Mouse (Mus musculus) gastrocnemius, postnatal 36 days (tissue): ENCODE data around the gene Alg14. TPM values are rescaled to one million over a fixed set of nuclear protein-coding genes. Genes with fewer than 3 reads are reported as not detected.
A peak's percentile ranks its signal among the peaks of the same experiment; 100 is the strongest.

Source experiments
- DNase-seq, 2 experiments: peaks; one replicate each; pipeline ENCODE4 v3.0.0; 2022
- intact Hi-C: fragments of 180-260 bp; cut with DNase I; formaldehyde crosslinking; loops from one replicate; pipeline ENCODE4 v1.15.1; 2025
- total RNA-seq, 2 experiments: library from RNA; stranded (reverse); gene quantifications; 2 replicates each; pipeline ENCODE4 v1.2.3; 2021

The Alg14 gene
- total RNA-seq, 2 experiments from 2014 or later, result 7.0 to 8.7 TPM

- intact Hi-C loops, result no loop called here
- no peak for DNase-seq
These were observed 31.8 kb downstream of the Alg14 start for GRCm38 (mm10) chr3:121323371-121323770.

DNA sequence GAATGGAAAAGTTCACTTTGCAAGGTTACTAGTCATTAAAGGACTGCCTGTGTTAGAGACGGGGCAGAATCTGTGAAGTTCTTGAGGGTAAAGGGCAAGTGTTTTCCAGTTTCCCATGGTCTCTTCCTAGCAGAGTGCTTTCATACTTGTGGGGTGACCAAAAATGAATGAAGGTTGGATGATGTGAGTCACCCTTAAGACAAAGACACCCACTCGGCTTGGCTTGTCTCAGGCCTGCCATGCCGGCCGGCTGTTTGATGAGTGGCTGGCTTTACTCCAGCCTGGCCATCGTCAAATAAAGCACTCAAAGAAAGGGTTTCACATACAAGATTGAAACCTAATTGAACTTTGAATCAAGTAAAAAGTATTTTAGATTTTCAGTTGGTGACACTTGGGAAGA is 35.8 kb downstream of the Alg14 start:
- DNase-seq, result no peak
- intact Hi-C loops, result no loop called here

DNA sequence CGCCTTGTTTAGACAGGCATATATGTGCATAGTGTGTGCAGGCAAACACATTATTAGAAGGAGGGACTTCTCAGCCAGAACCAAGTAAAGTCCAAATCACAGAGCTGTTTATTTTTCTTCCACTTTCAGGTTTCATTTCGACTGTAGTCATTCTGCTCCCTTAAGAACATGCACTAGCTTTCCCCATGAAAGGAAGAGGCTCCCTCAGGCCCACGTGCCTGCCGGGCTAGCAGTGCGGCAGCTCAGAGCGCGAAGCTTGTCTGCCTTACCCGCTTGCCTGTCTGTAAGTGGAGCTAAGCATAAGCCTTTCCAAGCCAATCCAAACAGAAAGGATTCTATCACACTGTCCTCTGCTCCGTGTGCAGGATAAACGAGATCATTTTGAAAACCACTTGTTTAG is 38.1 kb downstream of the Alg14 start:
- intact Hi-C loops, result no loop called here
- no peak for DNase-seq

DNA sequence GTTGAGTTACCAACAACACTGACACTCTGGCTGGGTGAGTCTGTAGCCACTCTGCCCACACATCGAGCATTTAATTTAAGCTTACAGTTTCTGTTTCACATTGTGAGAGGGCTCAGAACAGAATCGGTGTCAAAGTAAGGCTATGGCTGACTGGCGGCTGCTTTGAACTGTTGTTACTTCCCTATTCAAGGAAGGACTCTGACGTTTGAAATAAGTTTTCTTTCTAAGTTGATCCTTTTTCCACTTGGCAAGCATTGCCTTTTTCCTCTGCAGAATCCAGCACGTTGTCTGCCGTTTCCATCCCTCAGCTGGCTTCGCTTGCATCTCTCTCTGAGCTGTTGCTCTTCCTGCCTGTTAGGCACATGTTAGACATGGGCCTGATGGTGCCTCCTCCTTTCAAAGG is 38.7 kb downstream of the Alg14 start:
- intact Hi-C loops, result no loop called here

DNA sequence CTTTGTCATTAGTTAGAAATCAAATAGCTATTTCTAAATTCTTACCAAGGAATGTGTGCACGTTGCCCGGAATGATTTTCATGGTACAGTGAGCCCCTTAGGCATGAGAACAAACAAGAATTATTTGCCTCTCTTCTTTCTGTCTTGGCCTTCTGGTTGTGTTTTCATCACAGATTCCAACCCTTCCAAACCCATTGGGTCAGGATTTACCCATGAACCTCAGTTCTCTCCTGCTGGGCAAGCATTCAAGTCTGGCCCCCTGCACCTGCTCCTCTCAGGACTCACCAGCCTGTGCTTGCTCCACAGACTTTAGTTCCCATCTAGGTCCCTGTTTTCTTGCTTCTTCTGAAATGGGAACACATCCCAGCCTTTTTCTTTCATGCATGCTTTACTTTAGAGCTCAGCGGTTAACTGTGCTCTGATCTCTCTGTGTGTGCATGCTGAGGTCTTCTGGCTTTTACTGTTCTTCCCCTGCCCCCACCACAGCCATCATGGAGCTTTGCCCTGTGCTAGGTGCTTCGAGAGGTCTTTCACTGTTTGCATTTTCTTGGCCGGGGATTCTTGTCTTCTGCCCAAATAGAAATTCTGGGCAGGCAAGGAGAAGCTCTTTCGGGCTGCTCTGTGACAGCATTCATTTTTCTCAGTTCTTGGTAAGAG is 44.8 kb downstream of the Alg14 start:
- intact Hi-C loops, result no loop called here
- no peak for DNase-seq

More for the DNA sequence above, 38.7 kb downstream of the Alg14 start:
- no peak for DNase-seq

GRCm38 (mm10) chr3:121338687-121339086 is 47.1 kb downstream of the Alg14 start:
- DNase-seq, result no peak
- intact Hi-C loops, result no loop called here

DNA sequence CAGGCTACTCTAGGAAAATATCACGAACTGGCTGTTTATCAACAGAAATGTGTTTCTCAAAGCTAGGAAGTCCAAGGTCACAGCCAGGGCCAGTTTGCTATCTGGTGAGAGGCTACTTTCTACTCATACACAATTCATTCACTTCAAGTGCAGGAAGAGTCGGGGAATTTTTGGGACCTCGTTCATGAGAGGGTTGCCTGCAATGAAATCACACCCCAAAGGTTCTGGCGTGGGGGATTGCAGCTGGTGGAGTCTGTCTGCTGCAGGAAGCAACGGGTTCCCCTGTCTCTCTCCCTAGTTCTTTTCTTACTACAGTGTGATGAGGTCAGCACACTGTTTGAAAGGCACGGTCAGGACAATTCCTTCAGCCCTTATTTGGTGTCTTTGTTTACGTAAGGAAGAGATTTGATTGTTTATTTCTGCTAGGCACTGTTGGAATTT is 48.8 kb downstream of the Alg14 start:
- no peak for DNase-seq
- intact Hi-C loops, result no loop called here

GRCm38 (mm10) chr3:121343224-121343623 is 51.7 kb downstream of the Alg14 start:
- no peak for DNase-seq
- intact Hi-C loops, result no loop called here

GRCm38 (mm10) chr3:121344056-121344945 is 52.7 kb downstream of the Alg14 start:
- intact Hi-C loops, result no loop called here

GRCm38 (mm10) chr3:121344951-121345642 is 53.5 kb downstream of the Alg14 start:
- intact Hi-C loops, result no loop called here
- DNase-seq, result no peak

More at GRCm38 (mm10) chr3:121344056-121344945, 52.7 kb downstream of the Alg14 start:
- DNase-seq, result no peak

DNA sequence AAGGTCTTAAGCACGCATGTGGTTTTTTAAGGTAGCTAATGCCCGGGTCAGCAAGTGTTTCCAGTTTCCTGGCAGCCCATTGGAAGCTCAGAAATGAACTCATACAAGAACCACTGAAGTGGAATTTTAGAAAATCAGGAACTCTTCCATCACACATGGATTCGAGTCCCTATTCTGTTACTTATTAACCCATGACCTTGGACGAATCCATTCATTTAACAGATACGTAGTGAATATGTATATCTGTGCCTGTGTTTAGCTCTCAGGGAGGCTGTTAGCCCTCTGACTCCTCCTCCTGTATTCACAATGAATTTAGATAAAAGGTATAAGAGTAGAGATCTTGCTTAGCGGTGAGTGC is 54.0 kb downstream of the Alg14 start:
- intact Hi-C loops, result no loop called here
- DNase-seq, result no peak

DNA sequence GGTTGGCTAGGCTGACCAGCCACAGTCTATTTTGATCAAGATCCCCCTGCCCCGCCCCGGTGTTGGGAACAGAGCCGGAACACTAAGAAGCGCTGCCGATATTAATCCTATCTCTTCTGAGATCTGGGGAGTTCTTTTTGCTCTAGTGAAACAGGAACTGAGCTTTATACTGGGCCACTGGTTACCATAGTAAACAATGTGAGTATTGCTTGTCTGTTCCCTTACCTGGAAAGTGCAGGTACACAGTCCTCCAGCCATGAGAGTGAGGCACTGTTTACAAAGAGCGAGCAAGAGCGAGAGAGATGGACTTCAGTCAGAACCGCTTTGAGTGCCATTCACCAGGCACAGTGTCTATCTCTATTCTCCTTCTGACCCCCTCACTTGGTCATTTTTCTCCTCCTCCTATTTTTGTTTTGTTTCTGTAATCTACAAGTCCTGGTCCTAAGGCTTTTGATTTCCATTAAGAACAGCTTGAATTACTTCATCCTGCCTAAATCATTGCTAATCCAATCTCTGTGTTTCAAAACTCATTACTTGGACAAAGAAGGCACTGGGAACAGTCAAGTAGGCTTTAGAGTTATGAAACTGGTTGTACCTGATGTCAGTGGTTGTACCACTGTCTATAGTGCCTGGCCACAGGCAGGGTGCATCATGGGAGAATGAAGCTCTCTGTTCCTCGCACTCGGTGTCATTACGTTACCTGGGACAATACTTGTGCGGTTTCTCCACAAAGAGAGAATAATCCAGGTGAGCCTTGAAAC is 55.1 kb downstream of the Alg14 start:
- intact Hi-C loops, result no loop called here
- no peak for DNase-seq

DNA sequence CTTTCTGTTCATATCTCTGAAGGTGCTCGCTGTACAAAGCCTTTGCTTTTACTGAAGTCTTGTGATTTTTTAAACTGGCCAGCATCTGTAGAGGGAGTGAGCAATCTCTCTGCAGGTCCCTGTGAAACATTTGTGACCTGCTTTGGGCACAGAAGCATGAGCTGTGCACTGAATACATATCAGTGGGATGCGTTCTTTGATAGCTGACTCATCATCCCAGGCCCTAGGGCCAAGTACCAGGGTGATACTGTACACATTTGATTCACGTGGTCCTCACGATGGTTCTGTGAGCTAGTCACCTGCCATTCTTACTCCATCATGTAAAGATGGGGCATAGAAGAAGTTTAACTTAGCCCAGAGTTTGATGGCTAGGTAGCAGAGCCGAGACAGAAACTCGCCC is 57.2 kb downstream of the Alg14 start:
- intact Hi-C loops, result no loop called here

GRCm38 (mm10) chr3:121349334-121350169 is 58.0 kb downstream of the Alg14 start:
- DNase-seq, result peak; percentile 51 to 61
- intact Hi-C loops, result no loop called here

More for the DNA sequence above, 57.2 kb downstream of the Alg14 start:
- no peak for DNase-seq

DNA sequence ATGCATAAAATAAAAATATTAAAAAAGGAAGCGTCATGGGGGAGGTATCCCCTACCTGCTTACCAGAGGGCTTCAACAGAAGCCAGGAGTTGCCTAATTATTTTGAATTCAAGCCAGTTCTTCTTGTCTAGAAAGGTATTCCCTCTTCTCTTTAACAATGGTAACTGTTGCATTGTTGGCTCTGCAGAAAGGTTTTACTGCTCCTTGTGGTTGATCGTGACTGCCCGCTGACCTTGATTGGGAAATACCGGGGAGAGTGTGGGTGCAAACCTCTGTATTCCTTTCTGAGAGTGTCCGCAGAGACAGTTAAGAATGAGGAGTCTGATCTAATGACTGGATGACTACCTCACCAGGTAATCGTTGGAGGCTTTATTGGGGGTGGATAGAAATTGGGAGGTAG is 59.7 kb downstream of the Alg14 start:
- DNase-seq, result no peak
- intact Hi-C loops, result no loop called here

GRCm38 (mm10) chr3:121354281-121354680 is 62.7 kb downstream of the Alg14 start:
- DNase-seq, result no peak
- intact Hi-C loops, result no loop called here

GRCm38 (mm10) chr3:121354861-121355470 is 63.4 kb downstream of the Alg14 start:
- no peak for DNase-seq
- intact Hi-C loops, result no loop called here

GRCm38 (mm10) chr3:121355569-121355968 is 64.0 kb downstream of the Alg14 start:
- intact Hi-C loops, result no loop called here
- DNase-seq, result no peak

GRCm38 (mm10) chr3:121356111-121356510 is 64.5 kb downstream of the Alg14 start:
- intact Hi-C loops, result no loop called here

More at GRCm38 (mm10) chr3:121356111-121356510, 64.5 kb downstream of the Alg14 start:
- DNase-seq, result no peak
